Mouse (Mus musculus): ENCODE measurements around the gene Gm3327. TPM values are rescaled to one million over a fixed set of nuclear protein-coding genes. Genes with fewer than 3 reads are reported as not detected.
"Not testable (repeated sequence)": the region's sequence is repeated elsewhere in the genome, so short reads cannot be mapped to it uniquely, and the experiment has no call there.

The Gm3327 gene
- not detected in 2 replicates for polyA plus RNA-seq (2014; fragmentation: Nextera tagmentation; extraction: Ambion mirVana)

- not testable (repeated sequence) for H3K4me3 ChIP-seq (ENCODE audit: low read depth, low read length); ATAC-seq (ENCODE audit: insufficient number of reproducible peaks, insufficient read depth, low FRiP score, low read depth); H3K4me1 ChIP-seq (ENCODE audit: control insufficient read depth, insufficient read depth, low read length); H3K27ac ChIP-seq (ENCODE audit: low read length); H3K36me3 ChIP-seq (ENCODE audit: control insufficient read depth, insufficient read depth, low read length); H3K9me3 ChIP-seq (ENCODE audit: control insufficient read depth, low read depth, low read length); H3K27me3 ChIP-seq (ENCODE audit: control insufficient read depth, insufficient read depth, low read length); H3K9ac ChIP-seq (replicated peaks; ENCODE audit: low read depth, low read length); H3K4me2 ChIP-seq (replicated peaks; ENCODE audit: low read depth, low read length)
- WGBS, result 90% methylated on average over 3 of the region's 4 CpGs
Observed at GRCm38 (mm10) chr14:44123551-44123950, at the start of gene Gm3327. Gene Gm3327, plus strand, starts transcription at chr14:44123851.

GRCm38 (mm10) chr14:44077785-44078341 lies 45.8 kb upstream of the Gm3327 start:
- H3K4me3 ChIP-seq (ENCODE audit: low read depth, low read length); H3K9me3 ChIP-seq (ENCODE audit: control insufficient read depth, low read depth, low read length); H3K36me3 ChIP-seq (ENCODE audit: control insufficient read depth, insufficient read depth, low read length); H3K27me3 ChIP-seq (ENCODE audit: control insufficient read depth, insufficient read depth, low read length); ATAC-seq (ENCODE audit: insufficient number of reproducible peaks, insufficient read depth, low FRiP score, low read depth); H3K4me1 ChIP-seq (ENCODE audit: control insufficient read depth, insufficient read depth, low read length); H3K4me2 ChIP-seq (replicated peaks; ENCODE audit: low read depth, low read length); H3K9ac ChIP-seq (replicated peaks; ENCODE audit: low read depth, low read length); H3K27ac ChIP-seq (ENCODE audit: low read length): not testable (repeated sequence)
- 69% methylated on average over 5 of the region's 5 CpGs for WGBS

DNA sequence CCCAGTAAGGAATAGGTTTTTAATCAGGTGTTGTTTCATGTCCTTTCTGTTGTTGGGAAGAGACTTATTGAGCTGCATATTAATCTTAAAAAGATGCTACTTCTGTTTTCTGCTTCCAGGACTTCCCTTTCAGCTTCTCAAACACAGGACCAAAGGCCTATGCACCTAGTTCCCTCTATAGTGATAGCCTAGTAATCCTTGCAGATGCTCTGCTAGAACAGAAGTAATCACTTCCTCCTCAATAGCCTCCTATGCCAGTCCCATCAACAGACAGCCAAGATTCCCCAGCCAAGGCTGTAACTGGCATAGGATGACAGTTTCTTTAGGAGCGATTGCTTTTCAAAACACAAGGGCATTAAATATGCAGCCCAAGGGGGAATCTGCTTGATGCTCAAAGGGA lies 37.1 kb upstream of the Gm3327 start:
- H3K9me3 ChIP-seq (ENCODE audit: control insufficient read depth, low read depth, low read length); H3K9ac ChIP-seq (replicated peaks; ENCODE audit: low read depth, low read length); H3K4me2 ChIP-seq (replicated peaks; ENCODE audit: low read depth, low read length); ATAC-seq (ENCODE audit: insufficient number of reproducible peaks, insufficient read depth, low FRiP score, low read depth); H3K27me3 ChIP-seq (ENCODE audit: control insufficient read depth, insufficient read depth, low read length); H3K36me3 ChIP-seq (ENCODE audit: control insufficient read depth, insufficient read depth, low read length); H3K27ac ChIP-seq (ENCODE audit: low read length); H3K4me1 ChIP-seq (ENCODE audit: control insufficient read depth, insufficient read depth, low read length); H3K4me3 ChIP-seq (ENCODE audit: low read depth, low read length): not testable (repeated sequence)
- WGBS, result 88% methylated on average over 1 of the region's 1 CpGs

GRCm38 (mm10) chr14:44087535-44087934 lies 36.1 kb upstream of the Gm3327 start:
- not testable (repeated sequence) for H3K4me2 ChIP-seq (replicated peaks; ENCODE audit: low read depth, low read length); H3K36me3 ChIP-seq (ENCODE audit: control insufficient read depth, insufficient read depth, low read length); ATAC-seq (ENCODE audit: insufficient number of reproducible peaks, insufficient read depth, low FRiP score, low read depth); H3K4me1 ChIP-seq (ENCODE audit: control insufficient read depth, insufficient read depth, low read length); H3K9ac ChIP-seq (replicated peaks; ENCODE audit: low read depth, low read length); H3K9me3 ChIP-seq (ENCODE audit: control insufficient read depth, low read depth, low read length); H3K27me3 ChIP-seq (ENCODE audit: control insufficient read depth, insufficient read depth, low read length); H3K4me3 ChIP-seq (ENCODE audit: low read depth, low read length); H3K27ac ChIP-seq (ENCODE audit: low read length)
- 68% methylated on average over 2 of the region's 2 CpGs for WGBS

DNA sequence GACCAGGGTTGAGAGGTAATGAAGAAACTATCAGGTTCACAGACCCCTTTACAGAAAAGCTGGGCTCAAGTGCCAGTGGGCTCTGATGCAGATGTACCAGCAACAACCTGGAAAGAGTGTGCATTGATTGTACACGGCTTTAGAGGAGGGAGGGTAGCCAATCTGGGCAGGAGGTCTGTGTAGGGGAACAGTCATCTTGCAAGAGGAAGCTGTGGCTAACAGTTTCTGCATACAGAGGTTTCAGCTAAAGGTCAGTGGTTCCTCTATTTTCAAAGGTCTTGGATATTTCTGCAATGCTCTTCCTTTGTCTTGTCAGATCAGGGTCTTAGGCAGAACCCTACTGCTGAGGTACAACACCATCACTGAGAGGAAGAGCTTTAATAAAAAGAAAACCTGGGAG lies 32.1 kb upstream of the Gm3327 start:
- H3K36me3 ChIP-seq (ENCODE audit: control insufficient read depth, insufficient read depth, low read length); H3K27me3 ChIP-seq (ENCODE audit: control insufficient read depth, insufficient read depth, low read length); H3K4me1 ChIP-seq (ENCODE audit: control insufficient read depth, insufficient read depth, low read length); H3K4me3 ChIP-seq (ENCODE audit: low read depth, low read length); H3K4me2 ChIP-seq (replicated peaks; ENCODE audit: low read depth, low read length); H3K27ac ChIP-seq (ENCODE audit: low read length); H3K9me3 ChIP-seq (ENCODE audit: control insufficient read depth, low read depth, low read length); ATAC-seq (ENCODE audit: insufficient number of reproducible peaks, insufficient read depth, low FRiP score, low read depth); H3K9ac ChIP-seq (replicated peaks; ENCODE audit: low read depth, low read length): not testable (repeated sequence)
- WGBS, result 71% methylated on average over 1 of the region's 1 CpGs

DNA sequence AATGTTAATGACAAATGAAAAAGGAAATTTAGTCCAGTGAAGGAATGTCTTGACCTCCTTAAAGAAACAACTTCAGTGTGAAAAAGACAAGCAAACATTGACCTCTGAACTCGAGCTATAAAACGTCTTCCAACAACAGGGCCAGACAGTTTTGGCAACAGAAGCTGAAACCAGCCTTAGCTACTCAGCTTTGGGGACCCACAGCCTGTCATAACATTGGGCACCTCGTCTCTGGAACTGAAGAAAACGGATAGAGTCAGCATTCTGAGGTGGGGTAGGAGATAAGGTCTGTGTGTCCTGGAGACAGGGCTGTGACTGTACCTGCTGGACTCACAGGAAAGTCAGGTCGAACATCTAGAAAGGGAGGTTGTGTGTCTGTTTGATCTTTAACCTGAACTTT lies 29.2 kb upstream of the Gm3327 start:
- not testable (repeated sequence) for H3K27me3 ChIP-seq (ENCODE audit: control insufficient read depth, insufficient read depth, low read length); H3K9ac ChIP-seq (replicated peaks; ENCODE audit: low read depth, low read length); H3K4me3 ChIP-seq (ENCODE audit: low read depth, low read length); H3K9me3 ChIP-seq (ENCODE audit: control insufficient read depth, low read depth, low read length); ATAC-seq (ENCODE audit: insufficient number of reproducible peaks, insufficient read depth, low FRiP score, low read depth); H3K27ac ChIP-seq (ENCODE audit: low read length); H3K36me3 ChIP-seq (ENCODE audit: control insufficient read depth, insufficient read depth, low read length); H3K4me1 ChIP-seq (ENCODE audit: control insufficient read depth, insufficient read depth, low read length); H3K4me2 ChIP-seq (replicated peaks; ENCODE audit: low read depth, low read length)
- 24% methylated on average over 5 of the region's 5 CpGs for WGBS

- not testable (repeated sequence) for H3K27ac ChIP-seq (ENCODE audit: low read length); H3K36me3 ChIP-seq (ENCODE audit: control insufficient read depth, insufficient read depth, low read length); H3K27me3 ChIP-seq (ENCODE audit: control insufficient read depth, insufficient read depth, low read length); ATAC-seq (ENCODE audit: insufficient number of reproducible peaks, insufficient read depth, low FRiP score, low read depth); H3K9me3 ChIP-seq (ENCODE audit: control insufficient read depth, low read depth, low read length); H3K4me1 ChIP-seq (ENCODE audit: control insufficient read depth, insufficient read depth, low read length); H3K4me2 ChIP-seq (replicated peaks; ENCODE audit: low read depth, low read length); H3K9ac ChIP-seq (replicated peaks; ENCODE audit: low read depth, low read length); H3K4me3 ChIP-seq (ENCODE audit: low read depth, low read length)
- WGBS, result no CpG with 5 or more reads among the region's 1 CpGs
Observed at GRCm38 (mm10) chr14:44100030-44100429, 23.6 kb upstream of the Gm3327 start.

DNA sequence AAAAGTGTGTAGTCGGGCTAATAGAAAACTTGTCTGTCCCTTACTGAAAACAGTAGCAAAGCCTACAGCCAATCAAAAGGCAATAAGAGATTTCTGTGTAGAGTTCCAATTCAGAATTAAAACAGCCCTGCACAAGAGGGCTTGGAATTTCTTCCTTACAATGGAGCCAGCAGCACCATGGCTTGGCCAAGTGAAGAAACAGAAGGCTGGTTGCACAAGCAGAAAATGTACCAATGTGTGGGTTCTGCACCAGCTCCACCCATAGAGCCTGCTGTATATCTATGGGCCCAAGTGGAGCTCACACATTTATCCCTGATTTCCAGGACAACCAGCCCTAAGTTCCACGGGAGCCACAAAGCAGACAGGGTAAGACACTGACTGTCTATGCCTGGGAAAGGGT lies 21.3 kb upstream of the Gm3327 start, which contains the start of gene Ear2:
Gene Ear2, plus strand, starts transcription at position 301 of the 400 bp plus-strand sequence.
- H3K9me3 ChIP-seq (ENCODE audit: control insufficient read depth, low read depth, low read length); ATAC-seq (ENCODE audit: insufficient number of reproducible peaks, insufficient read depth, low FRiP score, low read depth); H3K36me3 ChIP-seq (ENCODE audit: control insufficient read depth, insufficient read depth, low read length); H3K27me3 ChIP-seq (ENCODE audit: control insufficient read depth, insufficient read depth, low read length); H3K9ac ChIP-seq (replicated peaks; ENCODE audit: low read depth, low read length); H3K4me3 ChIP-seq (ENCODE audit: low read depth, low read length); H3K27ac ChIP-seq (ENCODE audit: low read length); H3K4me2 ChIP-seq (replicated peaks; ENCODE audit: low read depth, low read length); H3K4me1 ChIP-seq (ENCODE audit: control insufficient read depth, insufficient read depth, low read length): not testable (repeated sequence)
- 90% methylated on average over 2 of the region's 2 CpGs for WGBS

DNA sequence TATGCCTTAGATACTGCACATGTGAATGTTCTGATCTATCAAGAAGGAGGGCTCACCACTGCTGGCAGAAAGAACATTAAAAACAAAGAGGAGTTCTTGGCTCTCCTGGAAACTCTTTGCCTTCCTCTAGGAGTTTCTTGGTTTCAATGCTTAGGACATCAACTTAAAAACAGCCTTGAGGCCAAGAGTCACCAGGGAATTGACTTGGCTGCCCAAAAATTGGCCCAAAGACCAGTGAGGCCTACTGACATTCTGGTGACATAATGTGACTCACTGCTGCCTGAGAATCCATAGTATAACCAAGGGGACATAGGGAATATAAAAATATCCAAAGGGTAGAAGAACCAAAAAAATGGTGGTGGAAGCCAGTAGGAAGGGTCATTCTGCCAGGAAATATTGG lies 12.7 kb upstream of the Gm3327 start:
- Histone ChIP-seq H3K4me2 (replicated peaks; ENCODE audit: low read depth, low read length) (no peak overlapping the region), H3K4me1 (ENCODE audit: control insufficient read depth, insufficient read depth, low read length) (no peaks in the 10 kb centered on the region), H3K4me3 (ENCODE audit: low read depth, low read length) (no peak overlapping the region), H3K9me3 (ENCODE audit: control insufficient read depth, low read depth, low read length) (no peaks in the 10 kb centered on the region), H3K9ac (replicated peaks; ENCODE audit: low read depth, low read length) (no peak overlapping the region), H3K27me3 (ENCODE audit: control insufficient read depth, insufficient read depth, low read length) (no peaks in the 10 kb centered on the region), H3K27ac (ENCODE audit: low read length) (no peak overlapping the region), H3K36me3 (ENCODE audit: control insufficient read depth, insufficient read depth, low read length) (no peaks in the 10 kb centered on the region)
- ATAC-seq (ENCODE audit: insufficient number of reproducible peaks, insufficient read depth, low FRiP score, low read depth), result no peak

Measured in stomach, embryonic 14.5 days (tissue).